Mouse (Mus musculus) CH12.LX (cell line): ENCODE data around the gene Slc13a2. TPM values are rescaled to one million over a fixed set of nuclear protein-coding genes. Genes with fewer than 3 reads are reported as not detected.

Experiments
- DNase-seq: peaks from one replicate; pipeline ENCODE4 v3.0.0-alpha.2; 2013; ENCODE audit errors: extremely low read depth
- H3K27ac ChIP-seq: 2 replicates; pipeline ENCODE4 v1.5.1; 2012; ENCODE audit warnings: low read depth, mild to moderate bottlenecking, control low read depth, moderate library complexity; ENCODE audit not compliant: insufficient read depth
- H3K27me3 ChIP-seq: replicated peaks from 2 replicates; pipeline ENCODE3; 2012; ENCODE audit warnings: inconsistent platforms
- H3K36me3 ChIP-seq, 2 experiments: replicated peaks in 1 of 2; 2 replicates each; pipeline versions ENCODE3 to v1.6.1; 2012; ENCODE audit warnings: inconsistent platforms in 1 of 2, low read length in 1 of 2, mild to moderate bottlenecking in 1 of 2, mixed read lengths in 1 of 2, moderate library complexity in 1 of 2; ENCODE audit not compliant: control insufficient read depth in 1 of 2, insufficient read depth in 1 of 2
- H3K4me1 ChIP-seq, 2 experiments: 2 replicates each; pipeline ENCODE4 v1.6.1; 2012; ENCODE audit warnings: inconsistent platforms in 1 of 2, moderate library complexity in 1 of 2; ENCODE audit not compliant: insufficient read depth in 2 of 2, control insufficient read depth in 1 of 2
- H3K4me2 ChIP-seq: 2 replicates; pipeline ENCODE4 v1.6.1; 2012; ENCODE audit warnings: low read depth, mild to moderate bottlenecking, control low read depth; ENCODE audit not compliant: poor library complexity, insufficient read depth, severe bottlenecking
- H3K4me3 ChIP-seq, 3 experiments: fragments of 150-350 bp in 1 of 3; sonication (generic) in 1 of 3; replicated peaks in 1 of 3; 2 replicates each; pipeline versions ENCODE3 to v1.5.1; 2011 to 2012; ENCODE audit warnings: low read depth in 2 of 3, low read length in 2 of 3, mild to moderate bottlenecking in 2 of 3, moderate library complexity in 2 of 3, control low read depth in 1 of 3, improper control_type of control experiment in 1 of 3, inconsistent platforms in 1 of 3, mixed read lengths in 1 of 3; ENCODE audit not compliant: poor library complexity in 1 of 3
- H3K79me2 ChIP-seq: replicated peaks from 2 replicates; pipeline ENCODE4 v1.6.1; 2012; ENCODE audit warnings: mild to moderate bottlenecking, moderate library complexity; ENCODE audit not compliant: control insufficient read depth, poor library complexity, insufficient read depth, severe bottlenecking; ENCODE audit errors: extremely low read depth
- H3K9ac ChIP-seq: 2 replicates; pipeline ENCODE4 v1.6.1; 2012; ENCODE audit warnings: low read depth, mild to moderate bottlenecking, control low read depth, moderate library complexity; ENCODE audit not compliant: insufficient read depth
- H3K9me3 ChIP-seq: replicated peaks from 2 replicates; pipeline ENCODE3; 2012; ENCODE audit warnings: low read length, inconsistent platforms, mixed read lengths
- CHD1 ChIP-seq: IDR thresholded peaks from 2 replicates; pipeline ENCODE4 v1.6.1; 2012; ENCODE audit warnings: low read depth, low read length, improper control_type of control experiment, inconsistent platforms
- CHD2 ChIP-seq: IDR thresholded peaks from 2 replicates; pipeline ENCODE4 v1.6.1; 2011; ENCODE audit warnings: low read length, improper control_type of control experiment
- CTCF ChIP-seq, 2 experiments: IDR thresholded peaks in 1 of 2; conservative IDR thresholded peaks in 1 of 2; 2 replicates each; pipeline ENCODE4 v1.5.1; 2011 to 2012; ENCODE audit warnings: low read depth in 2 of 2, low read length in 2 of 2, improper control_type of control experiment in 1 of 2, inconsistent platforms in 1 of 2, mild to moderate bottlenecking in 1 of 2, moderate library complexity in 1 of 2
- E2F4 ChIP-seq: IDR thresholded peaks from 2 replicates; pipeline ENCODE4 v1.6.1; 2011; ENCODE audit warnings: low read depth, low read length, improper control_type of control experiment; ENCODE audit not compliant: insufficient replicate concordance
- ELF1 ChIP-seq: IDR thresholded peaks from 2 replicates; pipeline ENCODE4 v1.6.1; 2014; ENCODE audit warnings: low read depth, mild to moderate bottlenecking, inconsistent platforms, low read length, improper control_type of control experiment
- EP300 ChIP-seq: IDR thresholded peaks from 2 replicates; pipeline ENCODE4 v1.6.1; 2011; ENCODE audit warnings: low read length, improper control_type of control experiment
- ETS1 ChIP-seq: conservative IDR thresholded peaks from 2 replicates; pipeline ENCODE4 v1.6.1; 2012; ENCODE audit warnings: low read depth, mild to moderate bottlenecking, inconsistent platforms, low read length, improper control_type of control experiment, moderate library complexity
- GABPA ChIP-seq: IDR thresholded peaks from 2 replicates; pipeline ENCODE4 v1.6.1; 2012; ENCODE audit warnings: low read depth, low read length, improper control_type of control experiment, inconsistent platforms; ENCODE audit not compliant: insufficient replicate concordance
- JUND ChIP-seq: conservative IDR thresholded peaks from 2 replicates; pipeline ENCODE4 v1.6.1; 2011; ENCODE audit warnings: low read depth, low read length, improper control_type of control experiment
- MAFK ChIP-seq: IDR thresholded peaks from 2 replicates; pipeline ENCODE4 v1.6.1; 2011; ENCODE audit warnings: low read length, improper control_type of control experiment; ENCODE audit not compliant: insufficient replicate concordance
- MEF2A ChIP-seq: IDR thresholded peaks from 2 replicates; pipeline ENCODE4 v1.6.1; 2014; ENCODE audit warnings: low read depth, mild to moderate bottlenecking, inconsistent platforms, low read length, improper control_type of control experiment, borderline replicate concordance
- MXI1 ChIP-seq: IDR thresholded peaks from 2 replicates; pipeline ENCODE4 v1.6.1; 2011; ENCODE audit warnings: mild to moderate bottlenecking, low read depth, low read length, improper control_type of control experiment
- MYC ChIP-seq: IDR thresholded peaks from 2 replicates; pipeline ENCODE4 v1.6.1; 2011; ENCODE audit warnings: low read depth, mild to moderate bottlenecking, improper control_type of control experiment, low read length
- NRF1 ChIP-seq: IDR thresholded peaks from 2 replicates; pipeline ENCODE4 v1.6.1; 2014; ENCODE audit warnings: low read depth, mild to moderate bottlenecking, inconsistent platforms, low read length, improper control_type of control experiment, moderate library complexity
- PAX5 ChIP-seq: IDR thresholded peaks from 2 replicates; pipeline ENCODE4 v1.6.1; 2012; ENCODE audit warnings: low read length, inconsistent platforms, mixed read lengths
- POLR2AphosphoS2 ChIP-seq: IDR thresholded peaks from 2 replicates; pipeline ENCODE4 v1.6.1; 2011; ENCODE audit warnings: low read depth, low read length, improper control_type of control experiment
- RAD21 ChIP-seq: IDR thresholded peaks from 2 replicates; pipeline ENCODE4 v1.6.1; 2011; ENCODE audit warnings: low read depth, mild to moderate bottlenecking, low read length, improper control_type of control experiment, moderate library complexity
- UBTF ChIP-seq: IDR thresholded peaks from 2 replicates; pipeline ENCODE4 v1.6.1; 2012; ENCODE audit warnings: low read depth, mild to moderate bottlenecking, inconsistent platforms, low read length, improper control_type of control experiment, moderate library complexity
- USF1 ChIP-seq: IDR thresholded peaks from 2 replicates; pipeline ENCODE4 v1.6.1; 2014; ENCODE audit warnings: low read depth, mild to moderate bottlenecking, inconsistent platforms, low read length, improper control_type of control experiment
- USF2 ChIP-seq: conservative IDR thresholded peaks from 2 replicates; pipeline ENCODE4 v1.6.1; 2011; ENCODE audit warnings: low read depth, low read length, improper control_type of control experiment
- ZC3H11A ChIP-seq: IDR thresholded peaks from 2 replicates; pipeline ENCODE4 v1.6.1; 2012; ENCODE audit warnings: low read depth, mild to moderate bottlenecking, inconsistent platforms, low read length, improper control_type of control experiment
- ZKSCAN1 ChIP-seq: IDR thresholded peaks from 2 replicates; pipeline ENCODE4 v1.6.1; 2012; ENCODE audit warnings: low read depth, inconsistent platforms, low read length, improper control_type of control experiment, borderline replicate concordance
- ZMIZ1 ChIP-seq: IDR thresholded peaks from 2 replicates; pipeline ENCODE4 v1.6.1; 2012; ENCODE audit warnings: low read depth, mild to moderate bottlenecking, inconsistent platforms, low read length, improper control_type of control experiment
- ZNF384 ChIP-seq: IDR thresholded peaks from 2 replicates; pipeline ENCODE4 v1.6.1; 2012; ENCODE audit warnings: low read depth, low read length, improper control_type of control experiment, inconsistent platforms
- dilution Hi-C: fragments of 300-500 bp; cut with MboI; formaldehyde crosslinking; loops from 2 replicates; pipeline ENCODE4 v1.14.3; 2020; ENCODE audit warnings: low sequenced_read_pairs; ENCODE audit not compliant: extremely low pct_unique_long_range_greater_than_20kb, extremely low pct_ligation_motif_present
- in situ Hi-C: fragments of 300-500 bp; cut with MboI; formaldehyde crosslinking; loops from 3 replicates; pipeline ENCODE4 v1.14.3; 2019; ENCODE audit warnings: low sequenced_read_pairs, low pct_ligation_motif_present, low pct_unique_long_range_greater_than_20kb, mixed read lengths
- polyA plus RNA-seq: library from polyadenylated mRNA; unstranded; fragments of >175 nt; gene quantifications from 2 replicates; pipeline ENCODE4 v1.2.1, GENCODE M21; 2012; ENCODE audit warnings: low read depth; ENCODE audit not compliant: insufficient read length
- total RNA-seq, 2 experiments: library from RNA; depleted of rRNA; stranded (reverse); fragments of 300-350 nt in 1 of 2; fragments of >200 nt in 1 of 2; gene quantifications; 2 replicates each; pipeline ENCODE4 v1.2.3; 2012 to 2014

The Slc13a2 gene
- total and polyA plus RNA-seq, 3 experiments = not detected

- Histone ChIP-seq H3K4me2 (no peak overlapping the region), H3K27me3 (peaks cover 8% of the 10 kb centered on the region), H3K9me3 (no peaks in the 10 kb centered on the region), H3K27ac (no peak overlapping the region), H3K79me2 (no peaks in the 10 kb centered on the region), H3K4me1 (peaks cover 9 to 27% of the 10 kb centered on the region in 2 experiments; a peak in 3 of 4 replicates), H3K4me3 (no peak overlapping the region), H3K36me3 (no peaks in the 10 kb centered on the region), H3K9ac (no peak overlapping the region)
- dilution Hi-C loops = no loop called here
- TF ChIP-seq ETS1 (no peak), RAD21 (no peak), PAX5 (no peak), GABPA (no peak), UBTF (no peak), MEF2A (no peak), MXI1 (no peak), USF2 (no peak), USF1 (no peak), CHD2 (no peak), JUND (no peak), ZNF384 (no peak), E2F4 (no peak), ZC3H11A (no peak), ZMIZ1 (no peak), POLR2AphosphoS2 (no peak), MAFK (no peak), EP300 (no peak), MYC (no peak), CHD1 (no peak)
- no peak for DNase-seq
- in situ Hi-C loops = no loop called here
These were observed 29.3 kb downstream of the Slc13a2 start for GRCm38 (mm10) chr11:78392728-78393127.

- no peak within 1 kb of the TSS for H3K9ac ChIP-seq
- H3K27ac ChIP-seq = no peak within 1 kb of the TSS
- no peak for DNase-seq
- no peaks in the 10 kb centered on the region for H3K36me3 ChIP-seq
- H3K4me2 ChIP-seq = no peak within 1 kb of the TSS
- no peak within 1 kb of the TSS for H3K4me3 ChIP-seq
- TF ChIP-seq ELF1 = no peak
- no peak for TF ChIP-seq USF2
- no peak for TF ChIP-seq JUND
- no peak for TF ChIP-seq CTCF (conservative IDR thresholded peaks at IDR 0.05 in 1 of 2, IDR thresholded peaks at IDR 0.05 in 1 of 2; ENCODE audit: low read depth in 2 of 2, low read length in 2 of 2)
- no peak for TF ChIP-seq ZKSCAN1
- TF ChIP-seq MXI1 = no peak
- no peak for TF ChIP-seq NRF1
- TF ChIP-seq PAX5 = no peak
- in situ Hi-C loops = no loop called here
- no peaks in the 10 kb centered on the region for H3K9me3 ChIP-seq
- dilution Hi-C loops = no loop called here
- no peaks in the 10 kb centered on the region for H3K79me2 ChIP-seq
- peaks cover 0 to 15% of the 10 kb centered on the region in 2 experiments; a peak in 2 of 4 replicates for H3K4me1 ChIP-seq
- peaks cover 8% of the 10 kb centered on the region for H3K27me3 ChIP-seq
These were observed 35.4 kb downstream of the Slc13a2 start, which contains the start of gene Foxn1 for GRCm38 (mm10) chr11:78386508-78387043. Gene Foxn1, minus strand, starts transcription at chr11:78386558.
